Mouse (Mus musculus) liver, embryonic 13.5 days (tissue): Measurements from ENCODE around the gene Stpg4. TPM values are rescaled to one million over a fixed set of nuclear protein-coding genes. Genes with fewer than 3 reads are reported as not detected.

Experiments
- ATAC-seq: fragments of 200-750 bp; cut with Nextera tagmentation; 2 replicates; pipeline ENCODE4 v1.8.0; 2017; ENCODE audit warnings: low read depth, mild to moderate bottlenecking, moderate number of reproducible peaks, moderate library complexity
- DNase-seq: peaks from one replicate; pipeline ENCODE4 v3.0.0; 2022
- H3K27ac ChIP-seq: fragments of 300-500 bp; sonication (generic); 2 replicates; pipeline ENCODE4 v1.5.1; 2015; ENCODE audit warnings: moderate library complexity, mild to moderate bottlenecking, inconsistent platforms
- H3K27me3 ChIP-seq: fragments of 300-500 bp; sonication (generic); 2 replicates; pipeline ENCODE4 v1.6.1; 2015; ENCODE audit warnings: mild to moderate bottlenecking, inconsistent platforms
- H3K36me3 ChIP-seq: fragments of 300-500 bp; sonication (generic); 2 replicates; pipeline ENCODE4 v1.6.1; 2015; ENCODE audit warnings: mild to moderate bottlenecking, inconsistent platforms
- H3K4me1 ChIP-seq: fragments of 300-500 bp; sonication (generic); replicated peaks from 2 replicates; pipeline ENCODE4 v1.6.1; 2015; ENCODE audit warnings: inconsistent platforms
- H3K4me2 ChIP-seq: fragments of 300-500 bp; sonication (generic); 2 replicates; pipeline ENCODE4 v1.6.1; 2015; ENCODE audit warnings: inconsistent platforms, mild to moderate bottlenecking, moderate library complexity
- H3K4me3 ChIP-seq: fragments of 300-500 bp; sonication (generic); replicated peaks from 2 replicates; pipeline ENCODE4 v1.5.1; 2015; ENCODE audit warnings: mild to moderate bottlenecking, inconsistent platforms
- H3K9ac ChIP-seq: fragments of 300-500 bp; sonication (generic); 2 replicates; pipeline ENCODE4 v1.6.1; 2015; ENCODE audit warnings: mild to moderate bottlenecking, inconsistent platforms
- H3K9me3 ChIP-seq: fragments of 300-500 bp; sonication (generic); replicated peaks from 2 replicates; pipeline ENCODE4 v1.6.1; 2016; ENCODE audit warnings: inconsistent platforms
- WGBS: fragments of 180-500 bp; shearing (Covaris S2); methylation state at CpG from one replicate; pipeline ENCODE4 v1.1.7; 2015; ENCODE audit not compliant: insufficient replicate concordance; 5-methylcytosine and 5-hydroxymethylcytosine counted together
- polyA plus RNA-seq: library from polyadenylated mRNA; unstranded; fragments of >200 nt; fragmentation: Nextera tagmentation; extraction: Ambion mirVana; gene quantifications from 2 replicates; pipeline ENCODE4 v1.2.1, GENCODE M21; 2015

Stpg4 gene
- polyA plus RNA-seq, 1 experiment from 2014 or later, result not detected

- Histone ChIP-seq H3K9ac (no peak overlapping the region), H3K9me3 (no peaks in the 10 kb centered on the region), H3K4me1 (peaks cover 7% of the 10 kb centered on the region), H3K4me3 (no peak overlapping the region), H3K4me2 (no peak overlapping the region), H3K36me3 (no peaks in the 10 kb centered on the region), H3K27ac (no peak overlapping the region), H3K27me3 (no peaks in the 10 kb centered on the region)
- ATAC-seq, result no peak
- 72% methylated on average over 4 of the region's 4 CpGs for WGBS
- DNase-seq, result no peak
Measured at GRCm38 (mm10) chr17:87406646-87407045, 20.9 kb downstream of the Stpg4 start.

- H3K9ac ChIP-seq, result no peak overlapping the region
- WGBS, result 41% methylated on average over 11 of the region's 11 CpGs
- ATAC-seq (no peak), DNase-seq (no peak)
- no peak overlapping the region for H3K27ac ChIP-seq
- H3K4me3 ChIP-seq, result no peak overlapping the region
- H3K4me2 ChIP-seq, result no peak overlapping the region
- no peaks in the 10 kb centered on the region for H3K36me3 ChIP-seq
- H3K4me1 ChIP-seq, result peaks cover 7% of the 10 kb centered on the region
- H3K27me3 ChIP-seq, result no peaks in the 10 kb centered on the region
- no peaks in the 10 kb centered on the region for H3K9me3 ChIP-seq
Measured at GRCm38 (mm10) chr17:87405576-87405975, 22.0 kb downstream of the Stpg4 start.

- H3K4me1 ChIP-seq, result peaks cover 7% of the 10 kb centered on the region
- no peak overlapping the region for H3K27ac ChIP-seq
- ATAC-seq, result 0 out of 2 replicates have a peak, but pooled peaks have one; percentile 29
- H3K4me2 ChIP-seq, result no peak overlapping the region
- H3K36me3 ChIP-seq, result no peaks in the 10 kb centered on the region
- H3K9me3 ChIP-seq, result no peaks in the 10 kb centered on the region
- no peak for DNase-seq
- no peaks in the 10 kb centered on the region for H3K27me3 ChIP-seq
- H3K9ac ChIP-seq, result no peak overlapping the region
- no peak overlapping the region for H3K4me3 ChIP-seq
- 55% methylated on average over 4 of the region's 4 CpGs for WGBS
Measured at GRCm38 (mm10) chr17:87403462-87403861, 24.1 kb downstream of the Stpg4 start.

- H3K4me3 ChIP-seq, result no peak overlapping the region
- no peaks in the 10 kb centered on the region for H3K36me3 ChIP-seq
- no peak overlapping the region for H3K4me2 ChIP-seq
- H3K27me3 ChIP-seq, result no peaks in the 10 kb centered on the region
- no peak for ATAC-seq
- no peak for DNase-seq
- no peaks in the 10 kb centered on the region for H3K9me3 ChIP-seq
- no peak overlapping the region for H3K27ac ChIP-seq
- peaks cover 7% of the 10 kb centered on the region for H3K4me1 ChIP-seq
- H3K9ac ChIP-seq, result no peak overlapping the region
- 72% methylated on average over 11 of the region's 11 CpGs for WGBS
Measured at GRCm38 (mm10) chr17:87402444-87402843, 25.1 kb downstream of the Stpg4 start.

GRCm38 (mm10) chr17:87397088-87397487 lies 30.5 kb downstream of the Stpg4 start:
- Histone ChIP-seq H3K27me3 (no peaks in the 10 kb centered on the region), H3K9ac (no peak overlapping the region), H3K4me1 (peaks cover 5% of the 10 kb centered on the region; the same call in 1 of the 2 replicates), H3K4me2 (no peak overlapping the region), H3K4me3 (no peak overlapping the region), H3K9me3 (no peaks in the 10 kb centered on the region), H3K36me3 (no peaks in the 10 kb centered on the region), H3K27ac (no peak overlapping the region)
- 60% methylated on average over 11 of the region's 11 CpGs for WGBS
- ATAC-seq (no peak), DNase-seq (no peak)

GRCm38 (mm10) chr17:87391242-87391641 lies 36.3 kb downstream of the Stpg4 start:
- WGBS, result 54% methylated on average over 7 of the region's 7 CpGs
- no peak overlapping the region for H3K9ac ChIP-seq
- H3K4me2 ChIP-seq, result no peak overlapping the region
- ATAC-seq (no peak), DNase-seq (no peak)
- H3K27ac ChIP-seq, result no peak overlapping the region
- no peak overlapping the region for H3K4me3 ChIP-seq
- H3K9me3 ChIP-seq, result no peaks in the 10 kb centered on the region
- H3K27me3 ChIP-seq, result no peaks in the 10 kb centered on the region
- H3K4me1 ChIP-seq, result peaks cover 5% of the 10 kb centered on the region; the same call in 1 of the 2 replicates
- no peaks in the 10 kb centered on the region for H3K36me3 ChIP-seq

GRCm38 (mm10) chr17:87387068-87387467 lies 40.5 kb downstream of the Stpg4 start:
- Histone ChIP-seq H3K4me3 (no peak overlapping the region), H3K27ac (no peak overlapping the region), H3K4me1 (no peaks in the 10 kb centered on the region), H3K27me3 (no peaks in the 10 kb centered on the region), H3K9me3 (no peaks in the 10 kb centered on the region), H3K4me2 (no peak overlapping the region), H3K9ac (no peak overlapping the region), H3K36me3 (no peaks in the 10 kb centered on the region)
- ATAC-seq (no peak), DNase-seq (no peak)
- WGBS, result 51% methylated on average over 4 of the region's 5 CpGs

GRCm38 (mm10) chr17:87385835-87386234 lies 41.7 kb downstream of the Stpg4 start:
- H3K9me3 ChIP-seq, result no peaks in the 10 kb centered on the region
- no peak overlapping the region for H3K27ac ChIP-seq
- ATAC-seq, result no peak

GRCm38 (mm10) chr17:87380681-87381080 lies 46.9 kb downstream of the Stpg4 start:
- Histone ChIP-seq H3K9ac (no peak overlapping the region), H3K4me1 (peaks cover 35% of the 10 kb centered on the region), H3K4me2 (no peak overlapping the region), H3K9me3 (no peaks in the 10 kb centered on the region), H3K27me3 (no peaks in the 10 kb centered on the region), H3K27ac (no peak overlapping the region), H3K36me3 (no peaks in the 10 kb centered on the region), H3K4me3 (no peak overlapping the region)
- no peak for DNase-seq
- WGBS, result 81% methylated on average over 9 of the region's 9 CpGs
- ATAC-seq, result no peak

More at GRCm38 (mm10) chr17:87385835-87386234, 41.7 kb downstream of the Stpg4 start:
- no peaks in the 10 kb centered on the region for H3K36me3 ChIP-seq
- 68% methylated on average over 3 of the region's 3 CpGs for WGBS
- H3K4me1 ChIP-seq, result no peaks in the 10 kb centered on the region
- H3K9ac ChIP-seq, result no peak overlapping the region
- no peak overlapping the region for H3K4me2 ChIP-seq
- no peak overlapping the region for H3K4me3 ChIP-seq
- DNase-seq, result no peak
- no peaks in the 10 kb centered on the region for H3K27me3 ChIP-seq

GRCm38 (mm10) chr17:87379821-87380220 lies 47.7 kb downstream of the Stpg4 start:
- DNase-seq, result no peak

GRCm38 (mm10) chr17:87379160-87379624 lies 48.3 kb downstream of the Stpg4 start:
- no peaks in the 10 kb centered on the region for H3K36me3 ChIP-seq
- 63% methylated on average over 11 of the region's 11 CpGs for WGBS
- H3K9ac ChIP-seq, result no peak overlapping the region
- DNase-seq (no peak), ATAC-seq (no peak)
- no peaks in the 10 kb centered on the region for H3K27me3 ChIP-seq
- peaks cover 35% of the 10 kb centered on the region for H3K4me1 ChIP-seq
- no peak overlapping the region; the same call in 1 of the 2 replicates for H3K27ac ChIP-seq
- H3K9me3 ChIP-seq, result no peaks in the 10 kb centered on the region
- H3K4me2 ChIP-seq, result no peak overlapping the region
- no peak overlapping the region for H3K4me3 ChIP-seq

More at GRCm38 (mm10) chr17:87379821-87380220, 47.7 kb downstream of the Stpg4 start:
- Histone ChIP-seq H3K36me3 (no peaks in the 10 kb centered on the region), H3K4me3 (no peak overlapping the region), H3K4me1 (peaks cover 35% of the 10 kb centered on the region), H3K9me3 (no peaks in the 10 kb centered on the region), H3K27me3 (no peaks in the 10 kb centered on the region), H3K4me2 (no peak overlapping the region), H3K27ac (no peak overlapping the region), H3K9ac (no peak overlapping the region)
- ATAC-seq, result no peak
- 61% methylated on average over 10 of the region's 10 CpGs for WGBS

GRCm38 (mm10) chr17:87378354-87379159 lies 49.0 kb downstream of the Stpg4 start:
- Histone ChIP-seq H3K27ac (no peak overlapping the region), H3K4me3 (no peak overlapping the region), H3K4me2 (no peak overlapping the region), H3K4me1 (peaks cover 35% of the 10 kb centered on the region), H3K9ac (no peak overlapping the region), H3K9me3 (no peaks in the 10 kb centered on the region), H3K36me3 (no peaks in the 10 kb centered on the region), H3K27me3 (no peaks in the 10 kb centered on the region)
- ATAC-seq (no peak), DNase-seq (no peak)
- WGBS, result 66% methylated on average over 16 of the region's 16 CpGs
